Mouse (Mus musculus): Measurements from ENCODE around the gene Kifc5b. TPM values are rescaled to one million over a fixed set of nuclear protein-coding genes. Genes with fewer than 3 reads are reported as not detected.
A peak's percentile ranks its signal among the peaks of the same experiment; 100 is the strongest.
"Not testable (repeated sequence)": the region's sequence is repeated elsewhere in the genome, so short reads cannot be mapped to it uniquely, and the experiment has no call there.

Kifc5b gene
- polyA plus RNA-seq, 1 experiment from 2014 or later, result 5.2 TPM

GRCm38 (mm10) chr17:26971247-26971905 is 54.5 kb downstream of the Kifc5b start:
- Histone ChIP-seq H3K36me3 (peaks cover 21% of the 10 kb centered on the region), H3K4me2 (peak overlapping the region; percentile 95), H3K9ac (peak overlapping the region; percentile 89; the same call in 1 of the 2 replicates), H3K9me3 (replicated peaks) (no peaks in the 10 kb centered on the region), H3K4me1 (replicated peaks) (peaks cover 56% of the 10 kb centered on the region), H3K4me3 (replicated peaks) (peak overlapping the region; percentile 86), H3K27me3 (no peaks in the 10 kb centered on the region), H3K27ac (no peak overlapping the region)
- DNase-seq, result no peak
- WGBS (ENCODE audit: insufficient replicate concordance), result 62% methylated on average over 8 of the region's 8 CpGs
- ATAC-seq (ENCODE audit: low read depth), result no peak

- ATAC-seq (ENCODE audit: low read depth), result no peak
- 2% methylated on average over 3 of the region's 3 CpGs for WGBS (ENCODE audit: insufficient replicate concordance)
- no peak for DNase-seq
- Histone ChIP-seq H3K9me3 (replicated peaks) (no peaks in the 10 kb centered on the region), H3K4me3 (replicated peaks) (peak overlapping the region; percentile 86), H3K27me3 (no peaks in the 10 kb centered on the region), H3K36me3 (peaks cover 28% of the 10 kb centered on the region), H3K27ac (peak overlapping the region; percentile 84), H3K9ac (peak overlapping the region; percentile 89), H3K4me1 (replicated peaks) (peaks cover 61% of the 10 kb centered on the region), H3K4me2 (peak overlapping the region; percentile 95)
Observed at GRCm38 (mm10) chr17:26972107-26972506, 55.2 kb downstream of the Kifc5b start.

GRCm38 (mm10) chr17:26972703-26973574 is 56.0 kb downstream of the Kifc5b start, which contains the start of gene Zbtb9:
Gene Zbtb9 (plus strand): TSS chr17:26973167.
- Histone ChIP-seq H3K4me2 (peak within 1 kb of the TSS; percentile 95), H3K9me3 (replicated peaks) (no peaks in the 10 kb centered on the region), H3K4me1 (replicated peaks) (peaks cover 61% of the 10 kb centered on the region), H3K27me3 (no peaks in the 10 kb centered on the region), H3K9ac (peak within 1 kb of the TSS; percentile 89), H3K36me3 (peaks cover 35% of the 10 kb centered on the region), H3K4me3 (replicated peaks) (peak within 1 kb of the TSS; percentile 86), H3K27ac (peak within 1 kb of the TSS; percentile 84)
- WGBS (ENCODE audit: insufficient replicate concordance), result under 1% methylated on average over 75 of the region's 75 CpGs
- ATAC-seq (ENCODE audit: low read depth), result peak; percentile 99
- DNase-seq, result peak; percentile 96

GRCm38 (mm10) chr17:26974547-26974946 is 57.7 kb downstream of the Kifc5b start:
- no peaks in the 10 kb centered on the region for H3K27me3 ChIP-seq
- DNase-seq, result no peak
- WGBS (ENCODE audit: insufficient replicate concordance), result 84% methylated on average over 15 of the region's 15 CpGs
- H3K27ac ChIP-seq, result 0 out of 2 replicates have a peak overlapping the region, but pooled peaks have one; percentile 3
- H3K4me2 ChIP-seq, result peak overlapping the region; percentile 95
- H3K4me1 ChIP-seq (replicated peaks), result peaks cover 61% of the 10 kb centered on the region
- H3K4me3 ChIP-seq (replicated peaks), result peak overlapping the region; percentile 86
- H3K36me3 ChIP-seq, result peaks cover 50% of the 10 kb centered on the region
- H3K9me3 ChIP-seq (replicated peaks), result no peaks in the 10 kb centered on the region
- H3K9ac ChIP-seq, result 0 out of 2 replicates have a peak overlapping the region, but pooled peaks have one; percentile 84
- ATAC-seq (ENCODE audit: low read depth), result no peak

GRCm38 (mm10) chr17:26975415-26975814 is 58.5 kb downstream of the Kifc5b start:
- H3K9ac ChIP-seq, result no peak overlapping the region
- H3K9me3 ChIP-seq (replicated peaks), result no peaks in the 10 kb centered on the region
- H3K27me3 ChIP-seq, result no peaks in the 10 kb centered on the region
- DNase-seq (no peak), ATAC-seq (ENCODE audit: low read depth) (no peak)
- H3K4me1 ChIP-seq (replicated peaks), result peaks cover 58% of the 10 kb centered on the region
- H3K4me2 ChIP-seq, result no peak overlapping the region
- H3K36me3 ChIP-seq, result peaks cover 56% of the 10 kb centered on the region
- H3K4me3 ChIP-seq (replicated peaks), result no peak overlapping the region
- no peak overlapping the region for H3K27ac ChIP-seq

- not testable (repeated sequence) for H3K9ac ChIP-seq
Observed at GRCm38 (mm10) chr17:26977354-26977753, 60.5 kb downstream of the Kifc5b start.

GRCm38 (mm10) chr17:26979426-26979825 is 62.5 kb downstream of the Kifc5b start:
- H3K4me2 ChIP-seq, result no peak overlapping the region
- peaks cover 30% of the 10 kb centered on the region for H3K4me1 ChIP-seq (replicated peaks)
- no peak overlapping the region for H3K27ac ChIP-seq
- DNase-seq, result no peak
- H3K9ac ChIP-seq, result no peak overlapping the region
- H3K36me3 ChIP-seq, result peaks cover 61% of the 10 kb centered on the region
- no peaks in the 10 kb centered on the region for H3K9me3 ChIP-seq (replicated peaks)
- WGBS (ENCODE audit: insufficient replicate concordance), result 51% methylated on average over 2 of the region's 2 CpGs
- no peaks in the 10 kb centered on the region for H3K27me3 ChIP-seq
- no peak for ATAC-seq (ENCODE audit: low read depth)
- no peak overlapping the region for H3K4me3 ChIP-seq (replicated peaks)

More at GRCm38 (mm10) chr17:26977354-26977753, 60.5 kb downstream of the Kifc5b start:
- not testable (repeated sequence) for H3K4me2 ChIP-seq; H3K27me3 ChIP-seq; H3K4me3 ChIP-seq (replicated peaks); H3K27ac ChIP-seq; DNase-seq; ATAC-seq (ENCODE audit: low read depth); H3K9me3 ChIP-seq (replicated peaks)
- peaks cover 62% of the 10 kb centered on the region for H3K36me3 ChIP-seq
- WGBS (ENCODE audit: insufficient replicate concordance), result 78% methylated on average over 6 of the region's 6 CpGs
- H3K4me1 ChIP-seq (replicated peaks), result peaks cover 44% of the 10 kb centered on the region

GRCm38 (mm10) chr17:26981050-26981449 is 64.2 kb downstream of the Kifc5b start:
- ATAC-seq (ENCODE audit: low read depth) (no peak), DNase-seq (no peak)
- no peak overlapping the region for H3K27ac ChIP-seq
- WGBS (ENCODE audit: insufficient replicate concordance), result 27% methylated on average over 2 of the region's 2 CpGs
- H3K9me3 ChIP-seq (replicated peaks), result no peaks in the 10 kb centered on the region
- H3K4me2 ChIP-seq, result no peak overlapping the region
- H3K36me3 ChIP-seq, result peaks cover 45% of the 10 kb centered on the region
- no peak overlapping the region for H3K4me3 ChIP-seq (replicated peaks)
- no peak overlapping the region for H3K9ac ChIP-seq
- no peaks in the 10 kb centered on the region for H3K27me3 ChIP-seq
- H3K4me1 ChIP-seq (replicated peaks), result peaks cover 14% of the 10 kb centered on the region

Small RNAs within 50 kb of the gene (microRNA-seq; reads per million reads assigned to microRNA genes)
- not detected for gene Gm27775
- gene Mir3083, result not detected
- 1.8 reads per million for gene Mir6968

Other genes with a start within 250 kb of the Kifc5b start
- gene Crebrf, start 201.4 kb upstream of the Kifc5b start, polyA plus RNA-seq (2015; fragmentation: Nextera tagmentation; extraction: Ambion mirVana), result 2.2 and 2.3 TPM in 2 replicates
- gene Bnip1, start 136.0 kb upstream of the Kifc5b start, polyA plus RNA-seq (2015; fragmentation: Nextera tagmentation; extraction: Ambion mirVana), result 26.9 and 28.6 TPM in 2 replicates
- 0.90 TPM in 1 of 2 replicates, not detected in the other for gene Nkx2-5, start 72.1 kb upstream of the Kifc5b start, polyA plus RNA-seq (2015; fragmentation: Nextera tagmentation; extraction: Ambion mirVana)
- gene Phf1, start 16.0 kb downstream of the Kifc5b start, polyA plus RNA-seq (2015; fragmentation: Nextera tagmentation; extraction: Ambion mirVana), result 1.4 and 1.6 TPM in 2 replicates
- gene Cuta, start 22.5 kb downstream of the Kifc5b start, polyA plus RNA-seq (2015; fragmentation: Nextera tagmentation; extraction: Ambion mirVana), result 111 and 118 TPM in 2 replicates
- 0.25 and 0.44 TPM in 2 replicates for gene Syngap1, start 24.2 kb downstream of the Kifc5b start, polyA plus RNA-seq (2015; fragmentation: Nextera tagmentation; extraction: Ambion mirVana)
- gene Zbtb9, start 56.1 kb downstream of the Kifc5b start, polyA plus RNA-seq (2015; fragmentation: Nextera tagmentation; extraction: Ambion mirVana), result 6.3 and 7.0 TPM in 2 replicates
- 2.4 and 3.0 TPM in 2 replicates for gene Bak1, start 111.9 kb downstream of the Kifc5b start, polyA plus RNA-seq (2015; fragmentation: Nextera tagmentation; extraction: Ambion mirVana)
- 0.48 and 0.56 TPM in 2 replicates for gene Itpr3, start 140.2 kb downstream of the Kifc5b start, polyA plus RNA-seq (2015; fragmentation: Nextera tagmentation; extraction: Ambion mirVana)
- 211 and 216 TPM in 2 replicates for gene Uqcc2, start 216.8 kb downstream of the Kifc5b start, polyA plus RNA-seq (2015; fragmentation: Nextera tagmentation; extraction: Ambion mirVana)

Data from liver, embryonic 13.5 days (tissue).